Mouse (Mus musculus) heart, embryonic 15.5 days (tissue): ENCODE results near the gene Mad2l1bp. TPM values are rescaled to one million over a fixed set of nuclear protein-coding genes. Genes with fewer than 3 reads are reported as not detected.

ENCODE experiments used
- ATAC-seq: fragments of 200-750 bp; cut with Nextera tagmentation; replicated peaks from 2 replicates; pipeline ENCODE4 v1.8.0; 2017; ENCODE audit warnings: low read depth, moderate TSS enrichment; ENCODE audit not compliant: insufficient number of reproducible peaks, insufficient read depth, low FRiP score
- H3K27ac ChIP-seq: fragments of 300-500 bp; sonication (generic); 2 replicates; pipeline ENCODE4 v1.5.1; 2015; ENCODE audit warnings: mild to moderate bottlenecking, inconsistent platforms
- H3K27me3 ChIP-seq: fragments of 300-500 bp; sonication (generic); 2 replicates; pipeline ENCODE4 v1.6.1; 2015; ENCODE audit warnings: inconsistent platforms
- H3K36me3 ChIP-seq: fragments of 300-500 bp; sonication (generic); 2 replicates; pipeline ENCODE4 v1.6.1; 2015; ENCODE audit warnings: mild to moderate bottlenecking, inconsistent platforms
- H3K4me1 ChIP-seq: fragments of 300-500 bp; sonication (generic); replicated peaks from 2 replicates; pipeline ENCODE4 v1.6.1; 2015; ENCODE audit warnings: inconsistent platforms
- H3K4me2 ChIP-seq: fragments of 300-500 bp; sonication (generic); 2 replicates; pipeline ENCODE4 v1.6.1; 2015; ENCODE audit warnings: inconsistent platforms, mild to moderate bottlenecking, moderate library complexity
- H3K4me3 ChIP-seq: fragments of 300-500 bp; sonication (generic); 2 replicates; pipeline ENCODE4 v1.5.1; 2015; ENCODE audit warnings: mild to moderate bottlenecking, inconsistent platforms
- H3K9ac ChIP-seq: fragments of 300-500 bp; sonication (generic); 2 replicates; pipeline ENCODE4 v1.6.1; 2015; ENCODE audit warnings: mild to moderate bottlenecking, inconsistent platforms
- H3K9me3 ChIP-seq: fragments of 300-500 bp; sonication (generic); replicated peaks from 2 replicates; pipeline ENCODE4 v1.6.1; 2016; ENCODE audit warnings: inconsistent platforms
- WGBS: fragments of 180-500 bp; shearing (Covaris S2); methylation state at CpG from one replicate; pipeline ENCODE4 v1.1.7; 2015; ENCODE audit warnings: mixed read lengths; 5-methylcytosine and 5-hydroxymethylcytosine counted together
- polyA plus RNA-seq: library from polyadenylated mRNA; unstranded; fragments of >200 nt; fragmentation: Nextera tagmentation; extraction: Ambion mirVana; gene quantifications from 2 replicates; pipeline ENCODE4 v1.2.1, GENCODE M21; 2015

Gene Mad2l1bp
- polyA plus RNA-seq, 1 experiment from 2014 or later, result 31.4 TPM

- no peaks in the 10 kb centered on the region for H3K9me3 ChIP-seq
- no peak overlapping the region for H3K27ac ChIP-seq
- no peak overlapping the region for H3K9ac ChIP-seq
- peaks cover 9% of the 10 kb centered on the region; the same call in 1 of the 2 replicates for H3K36me3 ChIP-seq
- no peak overlapping the region for H3K4me2 ChIP-seq
- H3K27me3 ChIP-seq, result no peaks in the 10 kb centered on the region
- H3K4me1 ChIP-seq, result peaks cover 16% of the 10 kb centered on the region
- no peak for ATAC-seq
- WGBS, result 91% methylated on average over 3 of the region's 3 CpGs
- H3K4me3 ChIP-seq, result no peak overlapping the region
Observed at GRCm38 (mm10) chr17:46154336-46154735, 983 bp upstream of the Mad2l1bp start.

- ATAC-seq, result peak; percentile 92
- WGBS, result 5% methylated on average over 37 of the region's 37 CpGs
- Histone ChIP-seq H3K4me1 (peaks cover 12% of the 10 kb centered on the region), H3K27me3 (no peaks in the 10 kb centered on the region), H3K27ac (peak within 1 kb of the TSS; percentile 45; the same call in 1 of the 2 replicates), H3K9ac (peak within 1 kb of the TSS; percentile 57), H3K36me3 (peaks cover 30% of the 10 kb centered on the region), H3K4me2 (peak within 1 kb of the TSS; percentile 93), H3K9me3 (no peaks in the 10 kb centered on the region), H3K4me3 (peak within 1 kb of the TSS; percentile 58)
Observed at GRCm38 (mm10) chr17:46143578-46144423, 9.6 kb downstream of the Mad2l1bp start, which contains the start of gene Rsph9. Rsph9 (minus strand) TSS chr17:46144216.

DNA sequence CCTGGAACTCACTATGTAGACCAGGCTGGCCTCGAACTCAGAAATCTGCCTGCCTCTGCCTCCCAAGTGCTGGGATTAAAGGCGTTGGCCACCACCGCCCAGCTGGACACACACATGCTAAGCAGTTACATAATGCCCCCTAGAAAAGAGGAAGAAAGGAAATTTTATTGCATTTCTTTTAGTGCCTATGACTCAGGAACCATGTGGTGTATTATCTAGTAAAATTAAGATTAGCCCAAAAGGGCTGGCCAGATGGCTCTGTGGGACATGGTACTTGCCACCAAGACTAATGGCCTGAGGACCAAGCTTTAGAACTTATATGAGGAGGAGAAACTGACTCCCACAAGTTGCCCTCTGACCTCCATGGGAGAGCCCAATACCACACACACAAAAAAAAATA, 13.5 kb downstream of the Mad2l1bp start:
- Histone ChIP-seq H3K9me3 (no peaks in the 10 kb centered on the region), H3K36me3 (no peaks in the 10 kb centered on the region), H3K27ac (no peak overlapping the region), H3K4me2 (no peak overlapping the region), H3K27me3 (no peaks in the 10 kb centered on the region), H3K4me1 (peaks cover 12% of the 10 kb centered on the region), H3K4me3 (no peak overlapping the region), H3K9ac (no peak overlapping the region)
- WGBS, result 83% methylated on average over 3 of the region's 3 CpGs
- no peak for ATAC-seq

GRCm38 (mm10) chr17:46138563-46139236, 14.7 kb downstream of the Mad2l1bp start:
- H3K9ac ChIP-seq, result no peak overlapping the region
- H3K9me3 ChIP-seq, result no peaks in the 10 kb centered on the region
- no peaks in the 10 kb centered on the region for H3K36me3 ChIP-seq
- H3K4me1 ChIP-seq, result peaks cover 3% of the 10 kb centered on the region
- H3K4me3 ChIP-seq, result no peak overlapping the region
- 53% methylated on average over 8 of the region's 8 CpGs for WGBS
- no peak overlapping the region for H3K27ac ChIP-seq
- ATAC-seq, result no peak
- no peaks in the 10 kb centered on the region for H3K27me3 ChIP-seq
- no peak overlapping the region for H3K4me2 ChIP-seq

- no peak overlapping the region for H3K9ac ChIP-seq
- H3K9me3 ChIP-seq, result no peaks in the 10 kb centered on the region
- ATAC-seq, result no peak
- H3K36me3 ChIP-seq, result peaks cover 17% of the 10 kb centered on the region
- no peak overlapping the region for H3K27ac ChIP-seq
- no peak overlapping the region for H3K4me3 ChIP-seq
- WGBS, result 41% methylated on average over 8 of the region's 8 CpGs
- peaks cover 4% of the 10 kb centered on the region; the same call in 1 of the 2 replicates for H3K4me1 ChIP-seq
- no peak overlapping the region for H3K4me2 ChIP-seq
- H3K27me3 ChIP-seq, result no peaks in the 10 kb centered on the region
Observed at GRCm38 (mm10) chr17:46132862-46133261, 20.5 kb downstream of the Mad2l1bp start.

- Histone ChIP-seq H3K9ac (no peak overlapping the region), H3K27ac (no peak overlapping the region), H3K9me3 (no peaks in the 10 kb centered on the region), H3K4me3 (no peak overlapping the region), H3K4me2 (no peak overlapping the region), H3K36me3 (peaks cover 23% of the 10 kb centered on the region), H3K27me3 (no peaks in the 10 kb centered on the region), H3K4me1 (peaks cover 4% of the 10 kb centered on the region; the same call in 1 of the 2 replicates)
- no peak for ATAC-seq
- 17% methylated on average over 12 of the region's 12 CpGs for WGBS
Observed at GRCm38 (mm10) chr17:46132058-46132718, 21.2 kb downstream of the Mad2l1bp start.

DNA sequence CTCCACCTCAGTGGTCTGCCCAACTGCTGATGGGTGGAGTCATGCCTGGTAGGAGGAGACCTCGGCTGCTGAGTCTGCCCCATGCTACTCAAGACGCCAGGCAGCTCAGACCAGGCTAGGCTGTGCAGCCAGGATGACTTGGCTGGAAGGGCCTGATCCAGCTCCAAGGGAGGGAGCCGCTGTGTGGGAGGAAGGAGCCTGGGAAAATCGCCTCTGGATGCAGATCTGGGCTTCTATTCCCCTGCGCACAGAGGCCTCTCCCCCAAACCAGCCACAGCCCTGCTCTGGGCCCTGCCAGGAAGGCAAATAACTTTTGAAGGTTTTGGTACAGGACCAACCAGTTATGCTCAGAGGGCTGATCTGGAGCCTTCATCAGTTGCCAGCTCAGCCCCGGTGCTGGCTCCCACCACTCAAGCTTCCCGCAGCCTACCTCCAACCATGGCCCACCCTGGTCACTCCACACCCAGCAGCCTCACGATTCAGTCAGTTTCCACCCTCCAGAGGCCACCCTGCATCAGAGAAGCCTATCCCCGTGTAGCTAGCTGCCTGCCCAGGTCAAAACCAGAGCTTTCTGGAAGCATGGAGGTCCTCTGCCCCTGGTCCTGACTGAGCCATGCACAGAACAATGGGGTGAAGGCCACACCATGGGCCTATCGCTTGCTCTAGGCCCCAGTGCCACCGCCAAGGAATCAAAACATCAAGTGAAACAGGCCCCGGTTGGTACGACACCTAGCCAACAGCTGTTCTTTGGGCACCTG, 23.4 kb downstream of the Mad2l1bp start:
- no peaks in the 10 kb centered on the region for H3K27me3 ChIP-seq
- peak; percentile 48; the same call in 1 of the 2 replicates for ATAC-seq
- WGBS, result 63% methylated on average over 13 of the region's 13 CpGs

DNA sequence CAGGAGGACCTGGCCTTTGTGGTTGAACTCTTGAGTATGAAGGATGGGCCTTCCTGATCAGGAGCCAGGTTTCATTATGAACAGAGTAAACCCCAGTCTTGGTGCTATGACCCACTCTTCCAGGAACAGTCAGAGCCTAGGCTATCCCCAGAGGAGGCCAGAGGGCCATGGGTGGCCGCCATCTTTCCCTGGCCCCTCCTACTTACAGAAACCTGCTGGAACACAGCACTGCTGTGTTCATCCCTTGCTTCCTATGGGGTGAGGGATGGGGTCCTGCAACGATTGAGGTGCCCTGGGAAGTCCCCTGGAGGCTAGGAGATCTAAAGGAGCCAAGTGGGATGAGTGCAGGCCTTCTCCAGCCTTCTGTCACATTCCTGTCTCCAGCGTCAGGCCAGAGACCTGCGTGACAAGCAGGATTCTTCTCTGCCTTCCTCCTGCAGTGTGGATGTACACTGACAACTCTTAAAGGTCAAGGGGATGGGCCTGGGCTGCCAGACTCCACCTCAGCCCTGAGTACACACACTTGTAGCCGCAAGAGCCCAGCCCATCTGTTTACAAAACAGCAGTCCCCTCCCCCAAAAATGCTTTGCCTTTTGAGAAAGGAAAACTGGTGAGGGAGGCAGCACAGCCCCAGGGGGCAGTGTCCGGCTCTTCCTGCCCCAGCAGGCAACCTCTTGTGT, 25.4 kb downstream of the Mad2l1bp start:
- WGBS, result 76% methylated on average over 6 of the region's 6 CpGs
- Histone ChIP-seq H3K9me3 (no peaks in the 10 kb centered on the region), H3K4me2 (no peak overlapping the region), H3K27ac (no peak overlapping the region), H3K4me3 (no peak overlapping the region), H3K9ac (no peak overlapping the region), H3K36me3 (peaks cover 63% of the 10 kb centered on the region), H3K27me3 (no peaks in the 10 kb centered on the region), H3K4me1 (peaks cover 8% of the 10 kb centered on the region; the same call in 1 of the 2 replicates)
- no peak for ATAC-seq

More for the DNA sequence above, 23.4 kb downstream of the Mad2l1bp start:
- Histone ChIP-seq H3K4me1 (peaks cover 4% of the 10 kb centered on the region; the same call in 1 of the 2 replicates), H3K9ac (no peak overlapping the region), H3K36me3 (peaks cover 46% of the 10 kb centered on the region), H3K9me3 (no peaks in the 10 kb centered on the region), H3K27ac (peak overlapping the region; percentile 43), H3K4me3 (no peak overlapping the region), H3K4me2 (no peak overlapping the region)

GRCm38 (mm10) chr17:46126608-46127007, 26.7 kb downstream of the Mad2l1bp start:
- H3K27ac ChIP-seq, result no peak overlapping the region
- H3K9ac ChIP-seq, result no peak overlapping the region
- H3K4me1 ChIP-seq, result 0 out of 2 replicates have a peak, but pooled peaks cover 7% of the 10 kb centered on the region
- WGBS, result 66% methylated on average over 6 of the region's 6 CpGs
- no peaks in the 10 kb centered on the region for H3K9me3 ChIP-seq
- no peak overlapping the region for H3K4me3 ChIP-seq
- ATAC-seq, result no peak
- H3K27me3 ChIP-seq, result no peaks in the 10 kb centered on the region
- H3K4me2 ChIP-seq, result no peak overlapping the region
- H3K36me3 ChIP-seq, result peaks cover 67% of the 10 kb centered on the region

GRCm38 (mm10) chr17:46123953-46124700, 29.2 kb downstream of the Mad2l1bp start:
- H3K36me3 ChIP-seq, result peaks cover 67% of the 10 kb centered on the region
- peak overlapping the region; percentile 29; the same call in 1 of the 2 replicates for H3K27ac ChIP-seq
- no peak for ATAC-seq
- H3K4me3 ChIP-seq, result no peak overlapping the region
- no peak overlapping the region for H3K9ac ChIP-seq
- 0 out of 2 replicates have a peak, but pooled peaks cover 7% of the 10 kb centered on the region for H3K4me1 ChIP-seq
- 68% methylated on average over 12 of the region's 12 CpGs for WGBS
- no peaks in the 10 kb centered on the region for H3K9me3 ChIP-seq
- no peak overlapping the region for H3K4me2 ChIP-seq
- H3K27me3 ChIP-seq, result no peaks in the 10 kb centered on the region
